Mouse (Mus musculus) urinary bladder, postnatal 0 days (tissue): Measurements from ENCODE around the gene Cyp2c40. TPM values are rescaled to one million over a fixed set of nuclear protein-coding genes. Genes with fewer than 3 reads are reported as not detected.

Experiments
- polyA plus RNA-seq: library from polyadenylated mRNA; unstranded; fragments of >200 nt; fragmentation: Nextera tagmentation; extraction: Ambion mirVana; gene quantifications from 2 replicates; pipeline ENCODE4 v1.2.1, GENCODE M21; 2015

Cyp2c40 gene
- polyA plus RNA-seq: 0.13 TPM in 1 of 2 replicates, not detected in the other

DNA sequence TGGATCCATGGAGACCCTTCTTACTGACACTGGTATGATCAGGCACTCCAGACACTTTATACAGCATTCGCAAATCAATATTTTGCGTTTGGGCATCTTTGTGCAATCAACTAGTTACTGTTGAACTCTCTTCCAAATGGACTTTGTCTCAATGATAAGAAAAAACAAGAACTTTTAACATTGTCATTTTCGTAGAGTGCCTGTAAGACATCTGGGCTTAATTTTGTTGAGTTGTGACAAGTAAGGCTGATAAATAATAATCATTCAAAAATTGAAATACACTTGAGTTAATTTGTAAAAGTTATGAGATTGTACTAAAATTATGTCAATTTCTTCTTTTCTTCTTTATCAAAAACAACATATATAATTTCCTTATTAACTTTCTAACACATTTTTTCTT, at the start of gene Cyp2c40:
Cyp2c40 (minus strand) TSS at position 101 of the 400 bp plus-strand sequence.

DNA sequence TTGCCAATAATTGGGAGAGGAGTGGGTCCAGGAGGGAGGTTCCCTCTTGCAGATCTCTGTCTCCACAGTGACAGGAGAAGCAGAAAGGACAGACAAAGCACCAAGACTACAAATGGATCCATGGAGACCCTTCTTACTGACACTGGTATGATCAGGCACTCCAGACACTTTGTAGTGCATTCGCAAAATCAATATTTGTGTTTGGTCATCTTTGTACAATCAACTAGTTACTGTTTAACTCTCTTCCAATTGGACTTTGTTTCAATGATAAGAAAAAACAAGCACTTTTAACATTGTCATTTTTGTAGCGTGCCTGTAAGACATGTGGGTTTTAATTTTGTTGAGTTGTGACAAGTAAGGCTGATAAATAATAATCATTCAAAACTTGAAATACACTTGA, 71.7 kb downstream of the Cyp2c40 start, which contains the start of gene Cyp2c68:
Cyp2c68 (minus strand) TSS at position 135 of the 400 bp plus-strand sequence.

Other genes starting within 250 kb of the Cyp2c40 start
- gene Cyp2c67, start 163.8 kb downstream of the Cyp2c40 start, polyA plus RNA-seq: not detected in 2 replicates
- 0.53 TPM in 1 of 2 replicates, not detected in the other for gene Cyp2c68, start 71.8 kb downstream of the Cyp2c40 start, polyA plus RNA-seq
- 0.12 and 0.24 TPM in 2 replicates for gene Cyp2c69, start 74.0 kb upstream of the Cyp2c40 start, polyA plus RNA-seq
- gene Cyp2c37, start 179.6 kb upstream of the Cyp2c40 start, polyA plus RNA-seq: 0.11 TPM in 1 of 2 replicates, not detected in the other